Mouse (Mus musculus) T-helper 17 cell (primary cell): ENCODE measurements around the gene Ubb.

Experiments used
- in situ Hi-C, 2 experiments: fragments of 300-600 bp; cut with MboI, MseI; formaldehyde crosslinking; loops; 1 replicate in 1 of 2; 2 replicates in 1 of 2; pipeline ENCODE4 v1.15.1; 2025; ENCODE audit warnings: high pct_unique_total_duplicates in 2 of 2

Ubb gene

GRCm38 (mm10) chr11:62584671-62585206 lies 33.8 kb downstream of the Ubb start:
- in situ Hi-C loops = no loop called here

- in situ Hi-C loops = no loop called here
These were observed 36.1 kb downstream of the Ubb start for GRCm38 (mm10) chr11:62587034-62587433.

GRCm38 (mm10) chr11:62589391-62589790 lies 38.4 kb downstream of the Ubb start:
- in situ Hi-C loops = no loop called here

GRCm38 (mm10) chr11:62591026-62591425 lies 40.1 kb downstream of the Ubb start:
- in situ Hi-C loops = loop anchor here in 1 of 2 experiments (10.0 kb wide), 1 partner anchor 1886 kb away; no protein-coding TSS in a partner anchor

- in situ Hi-C loops = loop anchor here in 1 of 2 experiments (10.0 kb wide), 1 partner anchor 1887 kb away; no protein-coding TSS in a partner anchor
These were observed 41.1 kb downstream of the Ubb start for GRCm38 (mm10) chr11:62591904-62592575.

- in situ Hi-C loops = loop anchor here in 1 of 2 experiments (10.0 kb wide), 1 partner anchor 1894 kb away; no protein-coding TSS in a partner anchor
These were observed 47.6 kb downstream of the Ubb start for GRCm38 (mm10) chr11:62598571-62598970.

GRCm38 (mm10) chr11:62601732-62602618 lies 51.0 kb downstream of the Ubb start:
- in situ Hi-C loops = no loop called here
